Mouse (Mus musculus): ENCODE measurements around the gene Yipf4. TPM values are rescaled to one million over a fixed set of nuclear protein-coding genes. Genes with fewer than 3 reads are reported as not detected.
A peak's percentile ranks its signal among the peaks of the same experiment; 100 is the strongest.

The Yipf4 gene
- polyA plus RNA-seq (2012; rRNA removed) (35.5 and 36.9 TPM in 2 replicates), polyA plus RNA-seq (2014; fragmentation: Nextera tagmentation; extraction: Ambion mirVana) (72.0 and 73.1 TPM in 2 replicates)

GRCm38 (mm10) chr17:74489024-74489900 lies at the start of gene Yipf4:
Yipf4 (plus strand) TSS chr17:74489493.
- H3K36me3 ChIP-seq (ENCODE audit: control insufficient read depth, insufficient read depth, low read length), result peaks cover 14% of the 10 kb centered on the region
- H3K4me2 ChIP-seq (replicated peaks; ENCODE audit: low read depth, low read length, severe bottlenecking), result peak within 1 kb of the TSS; percentile 54
- WGBS, result 4% methylated on average over 57 of the region's 58 CpGs
- TF ChIP-seq POLR2A (IDR thresholded peaks at IDR 0.05; ENCODE audit: borderline replicate concordance, extremely low read depth, insufficient read depth, insufficient read length), result peak; percentile 66; the same call in 1 of the 2 replicates
- H3K27ac ChIP-seq (replicated peaks; ENCODE audit: low read depth, low read length), result peak within 1 kb of the TSS; percentile 77
- H3K9me3 ChIP-seq (ENCODE audit: control insufficient read depth, low read length), result no peaks in the 10 kb centered on the region
- H3K4me1 ChIP-seq (ENCODE audit: control insufficient read depth, insufficient read depth, low read length), result 0 out of 2 replicates have a peak, but pooled peaks cover 5% of the 10 kb centered on the region
- DNase-seq (ENCODE audit: low spot score) (peak; percentile 99), ATAC-seq (ENCODE audit: low FRiP score, low read depth) (peak; percentile 98)
- peak within 1 kb of the TSS; percentile 91 for H3K9ac ChIP-seq (ENCODE audit: low read depth, low read length, severe bottlenecking)
- H3K4me3 ChIP-seq (replicated peaks; ENCODE audit: low read length), result peak within 1 kb of the TSS; percentile 98
- H3K27me3 ChIP-seq (ENCODE audit: control insufficient read depth, insufficient read depth, low read length), result no peaks in the 10 kb centered on the region

- WGBS, result 76% methylated on average over 5 of the region's 5 CpGs
- H3K9me3 ChIP-seq (ENCODE audit: control insufficient read depth, low read length), result no peaks in the 10 kb centered on the region
- DNase-seq (ENCODE audit: low spot score) (no peak), ATAC-seq (ENCODE audit: low FRiP score, low read depth) (no peak)
- H3K4me2 ChIP-seq (replicated peaks; ENCODE audit: low read depth, low read length, severe bottlenecking), result no peak overlapping the region
- H3K4me1 ChIP-seq (ENCODE audit: control insufficient read depth, insufficient read depth, low read length), result no peaks in the 10 kb centered on the region
- H3K27ac ChIP-seq (replicated peaks; ENCODE audit: low read depth, low read length), result no peak overlapping the region
- no peaks in the 10 kb centered on the region for H3K27me3 ChIP-seq (ENCODE audit: control insufficient read depth, insufficient read depth, low read length)
- no peaks in the 10 kb centered on the region for H3K36me3 ChIP-seq (ENCODE audit: control insufficient read depth, insufficient read depth, low read length)
- no peak overlapping the region for H3K9ac ChIP-seq (ENCODE audit: low read depth, low read length, severe bottlenecking)
- H3K4me3 ChIP-seq (replicated peaks; ENCODE audit: low read length), result no peak overlapping the region
- TF ChIP-seq POLR2A (IDR thresholded peaks at IDR 0.05; ENCODE audit: borderline replicate concordance, extremely low read depth, insufficient read depth, insufficient read length), result no peak
Measured at GRCm38 (mm10) chr17:74440486-74440885, 48.8 kb upstream of the Yipf4 start.

GRCm38 (mm10) chr17:74449776-74450175 lies 39.5 kb upstream of the Yipf4 start:
- Histone ChIP-seq H3K9ac (ENCODE audit: low read depth, low read length, severe bottlenecking) (no peak overlapping the region), H3K36me3 (ENCODE audit: control insufficient read depth, insufficient read depth, low read length) (no peaks in the 10 kb centered on the region), H3K4me3 (replicated peaks; ENCODE audit: low read length) (no peak overlapping the region), H3K4me2 (replicated peaks; ENCODE audit: low read depth, low read length, severe bottlenecking) (no peak overlapping the region), H3K27ac (replicated peaks; ENCODE audit: low read depth, low read length) (no peak overlapping the region), H3K27me3 (ENCODE audit: control insufficient read depth, insufficient read depth, low read length) (no peaks in the 10 kb centered on the region), H3K4me1 (ENCODE audit: control insufficient read depth, insufficient read depth, low read length) (no peaks in the 10 kb centered on the region), H3K9me3 (ENCODE audit: control insufficient read depth, low read length) (no peaks in the 10 kb centered on the region)
- ATAC-seq (ENCODE audit: low FRiP score, low read depth) (no peak), DNase-seq (ENCODE audit: low spot score) (no peak)
- WGBS, result 90% methylated on average over 10 of the region's 10 CpGs
- no peak for TF ChIP-seq POLR2A (IDR thresholded peaks at IDR 0.05; ENCODE audit: borderline replicate concordance, extremely low read depth, insufficient read depth, insufficient read length)

GRCm38 (mm10) chr17:74453928-74454327 lies 35.4 kb upstream of the Yipf4 start:
- no peak overlapping the region for H3K9ac ChIP-seq (ENCODE audit: low read depth, low read length, severe bottlenecking)
- no peak overlapping the region for H3K27ac ChIP-seq (replicated peaks; ENCODE audit: low read depth, low read length)
- no peaks in the 10 kb centered on the region for H3K4me1 ChIP-seq (ENCODE audit: control insufficient read depth, insufficient read depth, low read length)
- TF ChIP-seq POLR2A (IDR thresholded peaks at IDR 0.05; ENCODE audit: borderline replicate concordance, extremely low read depth, insufficient read depth, insufficient read length), result no peak
- H3K27me3 ChIP-seq (ENCODE audit: control insufficient read depth, insufficient read depth, low read length), result no peaks in the 10 kb centered on the region
- H3K4me3 ChIP-seq (replicated peaks; ENCODE audit: low read length), result no peak overlapping the region
- no peak overlapping the region for H3K4me2 ChIP-seq (replicated peaks; ENCODE audit: low read depth, low read length, severe bottlenecking)
- H3K36me3 ChIP-seq (ENCODE audit: control insufficient read depth, insufficient read depth, low read length), result no peaks in the 10 kb centered on the region
- no peaks in the 10 kb centered on the region for H3K9me3 ChIP-seq (ENCODE audit: control insufficient read depth, low read length)
- no peak for DNase-seq (ENCODE audit: low spot score)
- 76% methylated on average over 3 of the region's 3 CpGs for WGBS
- ATAC-seq (ENCODE audit: low FRiP score, low read depth), result no peak

- H3K4me2 ChIP-seq (replicated peaks; ENCODE audit: low read depth, low read length, severe bottlenecking), result no peak overlapping the region
- DNase-seq (ENCODE audit: low spot score) (no peak), ATAC-seq (ENCODE audit: low FRiP score, low read depth) (no peak)
- WGBS, result 86% methylated on average over 1 of the region's 1 CpGs
- no peaks in the 10 kb centered on the region for H3K36me3 ChIP-seq (ENCODE audit: control insufficient read depth, insufficient read depth, low read length)
- no peaks in the 10 kb centered on the region for H3K27me3 ChIP-seq (ENCODE audit: control insufficient read depth, insufficient read depth, low read length)
- no peak for TF ChIP-seq POLR2A (IDR thresholded peaks at IDR 0.05; ENCODE audit: borderline replicate concordance, extremely low read depth, insufficient read depth, insufficient read length)
- H3K4me1 ChIP-seq (ENCODE audit: control insufficient read depth, insufficient read depth, low read length), result no peaks in the 10 kb centered on the region
- H3K4me3 ChIP-seq (replicated peaks; ENCODE audit: low read length), result no peak overlapping the region
- H3K9ac ChIP-seq (ENCODE audit: low read depth, low read length, severe bottlenecking), result no peak overlapping the region
- H3K27ac ChIP-seq (replicated peaks; ENCODE audit: low read depth, low read length), result no peak overlapping the region
- no peaks in the 10 kb centered on the region for H3K9me3 ChIP-seq (ENCODE audit: control insufficient read depth, low read length)
Measured at GRCm38 (mm10) chr17:74454660-74455059, 34.6 kb upstream of the Yipf4 start.
